Mouse (Mus musculus): Measurements from ENCODE around the gene Plxnd1.
A peak's percentile ranks its signal among the peaks of the same experiment; 100 is the strongest.

Plxnd1 gene

DNA sequence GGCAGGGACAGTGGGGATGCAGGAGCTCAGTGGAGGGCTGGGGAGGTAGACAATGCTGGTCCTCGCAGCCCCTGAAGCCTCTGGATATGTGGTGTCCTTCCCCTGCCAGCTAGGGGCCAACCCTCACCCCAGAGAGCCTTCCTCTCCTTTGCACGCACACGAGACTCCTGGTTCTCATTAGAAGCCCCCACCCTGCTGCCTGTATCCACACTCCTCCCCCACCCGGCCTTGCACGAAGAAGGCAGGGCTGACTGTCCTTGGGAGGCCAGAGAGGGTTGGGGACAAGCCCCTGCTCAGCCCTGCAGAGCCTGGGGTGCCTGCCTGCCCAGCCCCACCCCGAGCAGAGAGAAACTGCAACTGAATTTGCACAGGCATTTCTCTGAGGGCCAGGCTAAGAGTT is 37.1 kb downstream of the Plxnd1 start:
- DNase-seq (ENCODE audit: low read depth, low spot score), result no peak

DNA sequence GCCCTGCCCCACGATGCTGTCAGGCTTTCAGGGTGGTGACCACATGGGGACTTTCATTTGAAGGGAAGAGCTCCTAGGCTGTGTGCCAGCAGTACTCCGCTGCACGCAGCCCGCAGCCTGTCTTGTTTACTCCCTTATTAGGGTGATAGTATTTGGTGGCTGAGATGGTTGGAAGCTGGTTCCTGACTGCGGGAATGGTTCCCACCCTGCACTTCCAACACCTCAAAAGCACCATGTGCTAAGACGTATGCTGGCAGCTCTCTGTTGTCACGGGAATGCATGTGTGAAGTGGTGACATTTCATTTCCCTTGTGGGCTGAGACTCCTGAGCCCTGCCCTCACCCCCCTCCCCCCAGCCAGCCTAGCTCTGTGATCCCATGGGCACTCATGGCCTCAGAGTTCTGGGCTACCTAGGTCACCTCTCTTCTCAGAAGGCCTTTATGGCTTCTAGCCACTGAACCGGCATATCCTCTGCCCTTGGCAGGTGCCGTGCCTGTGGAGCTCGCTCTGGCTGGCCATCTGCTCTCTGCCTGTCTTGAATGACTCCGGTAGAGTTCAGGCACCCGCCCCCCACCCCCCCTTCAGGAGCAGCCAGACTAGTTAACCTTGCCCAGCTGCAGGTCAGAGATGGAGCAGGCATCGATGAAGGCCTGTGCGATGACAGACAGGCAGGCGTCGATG is 37.7 kb downstream of the Plxnd1 start:
- DNase-seq (ENCODE audit: low read depth, low spot score), result no peak

DNA sequence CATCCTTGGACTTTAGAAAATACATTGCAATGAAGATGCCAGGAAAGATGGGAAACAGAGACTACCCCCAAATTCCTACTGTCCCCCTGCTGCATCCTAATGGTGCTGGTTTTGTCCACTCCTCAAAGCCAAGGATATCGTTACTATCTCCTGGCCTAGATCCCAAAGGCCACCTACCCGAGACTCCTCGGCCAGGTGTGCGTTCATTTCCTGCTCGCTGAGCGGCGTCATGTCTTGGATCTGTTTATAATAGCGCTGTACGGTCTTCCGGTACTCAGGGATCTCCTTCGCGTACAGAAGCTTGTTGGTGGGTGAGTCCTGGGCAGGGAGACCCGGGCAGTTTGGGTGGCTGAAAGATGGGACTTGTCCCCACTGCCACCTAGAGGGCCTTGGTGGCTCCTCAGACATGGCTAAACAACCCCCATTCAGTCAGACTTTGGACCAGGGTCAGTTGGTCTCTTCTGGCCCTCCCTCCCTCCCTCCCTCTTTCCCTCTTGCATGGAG is 38.3 kb downstream of the Plxnd1 start:
- DNase-seq (ENCODE audit: low read depth, low spot score), result no peak

DNA sequence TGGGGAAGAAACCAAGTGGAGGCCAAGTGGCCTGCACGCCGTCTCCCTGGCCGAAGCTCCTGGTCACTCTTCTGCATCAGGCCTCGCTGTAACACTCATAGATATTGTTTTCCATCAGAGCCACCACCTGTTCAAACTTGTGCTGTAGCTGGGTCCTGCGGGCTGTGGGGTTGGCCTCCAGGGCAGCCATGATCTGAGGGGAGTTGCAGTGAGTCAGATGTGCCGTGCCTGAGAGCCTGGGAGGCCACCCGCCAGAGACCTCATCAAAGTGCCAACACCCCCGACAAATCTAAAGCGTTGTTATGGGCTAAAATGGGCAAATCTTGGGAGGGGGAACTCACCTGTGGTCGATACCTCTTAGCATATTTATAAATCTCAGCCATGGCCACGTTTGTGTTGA is 39.1 kb downstream of the Plxnd1 start:
- no peak for DNase-seq (ENCODE audit: low read depth, low spot score)

DNA sequence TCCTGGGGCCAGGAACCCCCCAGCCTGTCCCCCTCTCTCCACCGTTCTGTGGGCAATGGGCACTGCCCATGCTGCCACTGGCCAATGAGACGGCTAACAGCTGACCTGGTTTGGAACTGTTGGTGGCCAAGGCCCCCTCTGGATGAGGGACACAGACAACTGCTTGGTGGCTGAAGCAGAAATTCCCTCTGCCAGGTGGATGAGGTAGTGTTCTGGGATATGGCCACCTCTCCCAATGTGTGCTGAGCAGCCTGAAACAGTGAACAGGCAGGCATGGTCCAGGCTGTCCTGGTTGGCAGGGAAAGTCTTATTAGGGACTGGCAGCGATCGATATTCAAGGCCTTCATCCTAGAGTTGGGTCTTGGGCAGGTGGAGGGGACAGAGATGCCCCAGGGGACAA is 39.6 kb downstream of the Plxnd1 start:
- DNase-seq (ENCODE audit: low read depth, low spot score), result no peak

DNA sequence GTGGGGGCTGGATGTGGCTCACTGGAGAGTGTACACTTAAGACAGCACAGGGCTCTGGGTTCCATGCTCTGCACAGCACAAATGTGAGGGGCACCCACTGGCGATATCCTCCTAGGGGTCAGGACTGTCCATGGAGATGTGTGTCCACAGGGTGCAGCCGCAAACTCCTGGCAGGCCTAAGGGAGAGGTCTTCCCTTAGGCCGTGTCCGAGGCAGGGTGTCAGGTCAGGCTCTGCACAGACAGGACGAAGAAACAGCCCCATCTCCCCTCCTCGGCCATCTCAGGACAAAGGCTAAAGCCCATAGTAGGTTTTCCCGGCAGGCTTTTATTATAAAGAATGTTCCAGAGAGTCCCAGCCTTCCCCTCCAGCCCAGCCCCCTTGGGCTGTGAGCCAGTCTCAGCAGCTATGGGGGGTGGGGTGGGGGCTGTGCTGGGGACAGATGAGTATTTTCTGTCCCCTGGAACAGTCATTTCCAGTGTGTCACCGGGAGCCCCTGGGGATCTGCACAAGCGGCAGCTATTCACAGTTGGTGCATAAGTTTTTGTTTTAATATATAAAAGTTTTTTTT is 40.2 kb downstream of the Plxnd1 start:
- no peak for DNase-seq (ENCODE audit: low read depth, low spot score)

DNA sequence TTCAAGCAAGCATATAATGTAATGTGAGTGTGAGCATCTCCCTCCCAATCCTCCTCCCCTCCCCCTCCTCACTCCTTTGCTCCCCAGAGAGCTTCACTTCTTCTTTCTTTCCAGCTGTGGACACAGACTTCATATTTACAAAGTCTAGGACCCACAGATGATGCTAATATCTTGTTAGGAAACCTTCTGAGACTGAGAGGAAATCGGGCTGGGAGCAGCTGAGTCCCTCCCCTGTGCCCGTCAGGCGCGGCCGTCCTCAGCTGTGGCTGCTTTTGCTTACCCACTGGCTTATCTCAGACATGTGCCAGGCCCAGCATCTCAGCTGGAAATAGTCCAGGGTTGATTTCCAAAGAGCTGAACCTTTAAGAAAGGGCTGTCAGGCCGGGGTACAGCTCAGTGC is 48.4 kb downstream of the Plxnd1 start:
- peak; percentile 48 for DNase-seq (ENCODE audit: low read depth, low spot score)

DNA sequence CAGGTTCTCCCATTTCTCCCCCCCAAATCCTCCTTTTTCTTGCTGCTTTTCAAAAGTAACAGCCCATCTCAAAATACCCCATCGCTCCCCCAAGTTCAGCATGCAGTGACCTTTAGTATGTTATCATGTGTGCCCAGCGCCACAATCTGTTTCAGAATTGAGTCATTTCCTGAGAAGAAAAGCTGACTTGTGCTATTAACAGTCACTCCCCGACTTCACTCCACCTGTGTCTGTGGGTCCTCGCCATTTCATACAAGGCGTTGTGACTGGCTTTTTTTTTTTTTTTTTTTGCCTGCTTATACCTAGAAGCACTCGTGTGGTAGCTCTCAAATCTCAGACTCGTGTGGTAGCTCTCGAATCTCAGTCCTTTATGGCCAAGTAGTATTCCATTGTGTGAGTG is 49.2 kb downstream of the Plxnd1 start:
- peak; percentile 50 for DNase-seq (ENCODE audit: low read depth, low spot score)

DNA sequence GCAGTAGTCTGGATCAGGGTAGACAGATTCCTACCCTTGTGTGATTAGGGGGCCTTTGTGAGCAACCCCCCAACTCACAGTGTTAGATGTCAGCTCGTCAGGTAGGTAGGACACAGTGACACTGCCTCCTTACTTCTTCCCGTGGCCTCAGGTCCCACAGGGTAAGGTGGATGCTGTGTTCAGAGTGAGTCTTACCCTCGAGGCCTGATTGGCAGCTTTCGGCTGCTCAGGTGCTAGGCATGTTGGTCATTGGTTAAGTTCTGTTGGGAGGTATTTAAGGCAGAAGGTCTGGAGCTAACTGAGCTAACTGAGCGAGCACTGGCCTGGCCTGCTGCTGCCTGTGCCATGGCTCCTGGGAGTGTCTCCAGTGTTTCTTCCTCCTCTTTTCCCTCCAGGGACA is 50.2 kb downstream of the Plxnd1 start, which contains the start of gene H1foo:
Gene H1foo, plus strand, starts transcription at position 301 of the 400 bp plus-strand sequence.
- no peak for DNase-seq (ENCODE audit: low read depth, low spot score)

DNA sequence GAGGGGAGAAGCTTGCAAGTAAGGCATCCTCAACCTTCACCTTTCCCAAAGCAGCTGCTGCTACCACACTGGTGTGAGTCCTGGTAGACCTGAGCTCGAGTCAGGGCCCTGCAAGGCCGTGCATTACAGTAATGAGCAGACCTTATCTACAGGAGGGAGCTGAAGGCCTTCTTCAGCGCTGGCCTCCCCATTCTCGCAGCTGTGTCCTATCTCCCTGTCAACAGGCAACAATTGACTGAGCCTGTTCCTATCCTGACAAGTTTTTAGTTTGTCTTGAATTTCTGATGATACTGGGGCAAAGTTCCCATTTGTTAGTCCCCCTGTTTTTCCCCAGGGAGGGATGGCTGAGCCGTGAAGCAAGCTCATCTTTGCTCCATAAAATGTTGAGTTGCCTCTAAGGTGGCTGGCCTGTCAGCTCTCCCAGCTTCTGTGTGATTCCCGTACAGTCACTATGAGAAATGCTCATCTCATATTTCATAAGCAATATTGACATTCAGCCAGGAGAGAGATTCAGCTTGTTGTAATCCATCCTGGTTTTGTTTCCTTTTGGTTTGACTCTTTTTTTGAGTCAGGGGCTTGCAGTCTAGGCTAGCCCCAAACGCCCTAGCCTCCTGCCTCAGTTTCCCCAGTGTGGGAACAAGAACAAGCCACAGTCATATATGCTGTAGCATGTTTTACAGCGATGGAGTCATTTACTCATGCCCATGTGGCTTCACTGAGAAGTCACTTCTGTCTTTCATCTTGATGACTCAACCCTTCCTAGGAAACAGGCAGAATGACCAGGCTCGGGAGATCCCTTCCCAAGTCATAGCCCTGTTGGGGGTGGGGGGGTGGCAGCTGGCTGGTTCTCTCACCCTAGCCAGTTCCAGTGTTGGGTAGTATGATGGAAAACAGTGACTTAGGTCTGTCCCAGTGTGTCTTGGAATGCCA is 51.0 kb downstream of the Plxnd1 start:
- no peak for DNase-seq (ENCODE audit: low read depth, low spot score)

DNA sequence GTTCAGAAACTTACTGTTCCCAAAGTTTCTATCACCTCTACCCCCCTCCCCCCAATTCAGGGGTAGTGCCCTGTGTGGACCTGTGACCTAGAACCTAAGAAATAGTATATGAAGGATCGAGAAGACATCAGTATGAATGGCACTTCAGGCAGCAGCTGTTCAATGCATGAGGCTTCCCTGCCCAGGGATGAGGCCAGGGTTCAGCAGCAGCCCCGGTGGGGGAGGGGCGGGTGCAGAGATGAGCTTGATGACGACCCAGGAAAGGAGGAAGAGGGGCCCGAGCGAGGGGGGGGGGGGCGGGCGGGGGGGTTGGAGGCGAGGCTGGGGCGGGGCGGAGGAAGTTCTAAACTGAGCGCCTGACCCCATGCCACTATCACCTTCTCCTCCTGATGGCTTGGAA is 53.7 kb downstream of the Plxnd1 start:
- no peak for DNase-seq (ENCODE audit: low read depth, low spot score)

DNA sequence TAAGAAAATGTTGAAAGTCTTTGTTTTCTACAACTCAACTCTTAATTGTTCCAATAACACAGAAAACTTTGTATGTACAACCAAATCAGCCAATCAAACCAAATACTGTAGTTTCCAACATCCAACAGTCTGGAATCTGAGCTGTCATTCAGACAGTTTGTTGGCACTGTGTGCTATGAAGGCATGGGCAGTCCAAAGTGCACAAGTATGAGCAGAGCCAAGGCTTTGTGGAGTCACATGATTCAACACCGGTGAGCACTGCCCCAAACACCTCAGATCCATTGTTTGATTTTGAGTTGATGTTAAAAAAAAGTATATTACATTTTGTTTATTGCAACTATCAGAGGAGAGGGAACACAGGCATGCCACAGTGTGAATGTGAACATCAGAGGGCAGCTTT is 54.2 kb downstream of the Plxnd1 start:
- DNase-seq (ENCODE audit: low read depth, low spot score), result no peak

DNA sequence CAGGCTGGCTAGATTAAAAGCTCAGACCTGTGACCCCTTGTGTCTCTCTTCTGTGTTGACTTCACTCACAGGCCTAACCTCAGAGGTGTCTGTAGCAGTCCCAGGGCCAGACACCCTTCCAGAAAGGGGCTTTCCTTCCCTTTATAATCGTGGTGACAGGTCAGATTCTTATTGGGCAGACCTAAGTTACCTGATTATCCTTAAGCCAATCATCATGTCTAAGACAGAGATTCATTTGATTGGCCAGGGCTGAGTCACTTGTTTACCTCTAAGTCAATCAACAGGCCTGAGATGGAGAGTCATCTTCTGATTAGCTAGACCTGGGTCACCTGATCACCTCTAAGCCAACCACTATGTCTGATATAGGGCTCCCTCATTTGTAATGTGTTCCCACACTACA is 56.0 kb downstream of the Plxnd1 start:
- DNase-seq (ENCODE audit: low read depth, low spot score), result peak; percentile 17

DNA sequence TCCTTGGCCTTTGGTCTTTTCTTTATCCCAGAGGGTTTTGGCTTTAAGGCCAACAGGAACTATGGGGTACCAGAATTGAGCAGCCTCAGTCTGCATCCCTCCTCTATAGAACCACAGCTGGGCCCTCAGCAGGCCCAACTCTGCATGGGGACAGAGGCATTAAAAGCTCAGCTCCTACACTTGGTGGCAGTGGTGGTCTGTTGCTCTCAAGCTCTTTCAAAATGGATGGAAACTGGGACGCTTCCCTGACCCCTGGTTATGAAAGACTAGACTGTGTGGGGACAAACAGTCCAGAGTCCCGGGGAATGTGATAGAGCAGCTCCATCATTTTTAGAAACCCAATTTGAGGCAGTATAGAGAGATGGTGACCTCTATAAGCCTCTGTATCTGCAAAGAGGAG is 56.8 kb downstream of the Plxnd1 start:
- no peak for DNase-seq (ENCODE audit: low read depth, low spot score)

DNA sequence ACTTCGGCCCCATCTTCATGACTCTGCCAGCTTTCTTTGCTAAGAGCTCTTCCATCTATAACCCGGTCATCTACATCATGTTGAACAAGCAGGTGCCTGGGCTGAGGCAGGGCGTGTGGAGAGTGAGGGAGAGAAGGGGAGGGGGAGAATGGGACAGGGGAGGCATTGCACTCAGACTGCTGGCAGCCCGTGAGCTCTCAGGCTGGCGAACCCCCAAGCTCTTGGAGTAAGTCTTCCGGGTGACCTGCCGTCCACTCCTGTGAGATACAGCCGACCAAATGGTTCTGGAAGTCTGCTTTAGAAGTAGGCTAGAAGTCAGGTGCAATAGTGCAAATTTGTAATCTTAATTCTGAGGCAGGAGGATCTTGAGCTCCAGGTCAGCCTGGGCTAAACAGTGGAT is 59.3 kb downstream of the Plxnd1 start:
- DNase-seq (ENCODE audit: low read depth, low spot score), result no peak

DNA sequence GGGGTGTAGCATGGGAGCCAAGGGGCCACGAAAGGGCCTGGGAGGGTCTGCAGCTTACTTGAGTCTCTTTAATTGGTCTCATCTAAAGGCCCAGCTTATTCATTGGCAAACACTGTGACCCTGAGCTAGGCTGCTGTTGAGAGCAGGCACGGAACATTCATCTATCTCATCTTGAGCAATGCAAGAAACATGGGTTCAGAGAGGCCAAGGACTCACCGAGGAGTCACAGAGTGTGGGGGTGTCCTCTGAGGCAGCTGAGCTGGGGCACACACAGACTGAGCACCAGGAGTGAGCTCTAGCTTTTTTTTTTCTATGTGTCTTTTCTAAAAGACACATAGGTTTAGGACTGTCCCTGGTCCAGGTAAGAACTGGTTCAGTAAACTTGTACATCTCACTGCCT is 62.4 kb downstream of the Plxnd1 start:
- DNase-seq (ENCODE audit: low read depth, low spot score), result no peak

DNA sequence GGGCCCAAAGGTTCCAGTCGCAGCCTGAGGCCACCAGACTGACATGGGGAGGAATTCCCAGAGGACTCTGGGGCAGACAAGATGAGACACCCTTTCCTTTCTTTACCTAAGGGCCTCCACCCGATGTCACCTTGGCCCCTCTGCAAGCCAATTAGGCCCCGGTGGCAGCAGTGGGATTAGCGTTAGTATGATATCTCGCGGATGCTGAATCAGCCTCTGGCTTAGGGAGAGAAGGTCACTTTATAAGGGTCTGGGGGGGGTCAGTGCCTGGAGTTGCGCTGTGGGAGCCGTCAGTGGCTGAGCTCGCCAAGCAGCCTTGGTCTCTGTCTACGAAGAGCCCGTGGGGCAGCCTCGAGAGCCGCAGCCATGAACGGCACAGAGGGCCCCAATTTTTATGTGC is 63.2 kb downstream of the Plxnd1 start, which contains the start of gene Rho:
Gene Rho, plus strand, starts transcription at position 110 of the 400 bp plus-strand sequence.
- DNase-seq (ENCODE audit: low read depth, low spot score), result no peak

DNA sequence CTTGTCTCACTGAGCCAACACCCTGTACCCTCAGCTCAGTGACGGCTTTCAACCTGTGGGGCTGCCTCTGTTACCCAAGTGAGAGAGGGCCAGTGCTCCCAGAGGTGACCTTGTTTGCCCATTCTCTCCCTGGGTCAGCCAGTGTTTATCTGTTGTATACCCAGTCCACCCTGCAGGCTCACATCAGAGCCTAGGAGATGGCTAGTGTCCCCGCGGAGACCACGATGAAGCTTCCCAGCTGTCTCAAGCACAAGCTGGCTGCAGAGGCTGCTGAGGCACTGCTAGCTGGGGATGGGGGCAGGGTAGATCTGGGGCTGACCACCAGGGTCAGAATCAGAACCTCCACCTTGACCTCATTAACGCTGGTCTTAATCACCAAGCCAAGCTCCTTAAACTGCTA is 64.8 kb downstream of the Plxnd1 start:
- DNase-seq (ENCODE audit: low read depth, low spot score), result no peak

DNA sequence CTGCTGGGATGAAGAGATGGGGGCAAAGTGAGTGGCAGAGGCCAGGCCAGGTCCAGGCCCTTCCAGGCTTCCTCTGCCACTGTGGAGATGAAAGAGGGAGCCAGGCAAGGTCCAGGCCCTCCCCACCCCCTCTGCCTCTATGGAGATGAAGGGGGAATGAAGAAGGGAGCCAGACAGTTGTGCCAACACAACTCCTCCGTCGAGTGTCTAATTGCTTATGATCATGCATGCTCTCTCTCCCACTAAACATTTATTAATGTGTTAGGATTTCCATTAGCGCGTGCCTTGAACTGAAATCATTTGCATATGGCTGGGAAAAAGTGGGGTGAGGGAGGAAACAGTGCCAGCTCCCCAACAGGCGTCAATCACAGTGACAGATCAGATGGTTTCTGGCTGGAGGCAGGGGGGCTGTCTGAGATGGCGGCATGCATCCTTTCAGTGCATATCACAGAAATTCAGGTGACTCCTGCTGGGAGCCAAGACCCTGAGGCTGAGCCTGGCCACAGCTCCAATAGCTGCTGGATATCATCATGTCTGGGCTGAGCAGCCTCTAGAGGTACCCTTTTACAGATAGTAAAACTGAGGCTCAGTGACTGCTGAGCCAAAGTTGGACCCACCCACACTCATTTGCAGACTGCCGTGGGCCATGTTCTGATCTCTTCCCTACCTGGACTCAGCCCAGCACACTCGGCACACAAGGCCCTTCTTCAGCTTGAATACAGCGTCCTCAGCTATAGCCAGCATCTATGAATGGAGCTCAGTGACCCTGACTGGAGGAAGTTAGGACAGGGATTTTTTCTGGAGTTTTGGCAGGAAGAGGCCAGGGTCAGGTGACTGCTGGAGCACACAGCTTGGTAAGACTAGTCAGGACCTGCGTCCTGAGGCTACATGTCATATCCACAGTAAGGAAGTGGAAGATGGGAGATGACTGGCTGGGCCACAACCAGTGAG is 67.2 kb downstream of the Plxnd1 start:
- DNase-seq (ENCODE audit: low read depth, low spot score), result no peak

DNA sequence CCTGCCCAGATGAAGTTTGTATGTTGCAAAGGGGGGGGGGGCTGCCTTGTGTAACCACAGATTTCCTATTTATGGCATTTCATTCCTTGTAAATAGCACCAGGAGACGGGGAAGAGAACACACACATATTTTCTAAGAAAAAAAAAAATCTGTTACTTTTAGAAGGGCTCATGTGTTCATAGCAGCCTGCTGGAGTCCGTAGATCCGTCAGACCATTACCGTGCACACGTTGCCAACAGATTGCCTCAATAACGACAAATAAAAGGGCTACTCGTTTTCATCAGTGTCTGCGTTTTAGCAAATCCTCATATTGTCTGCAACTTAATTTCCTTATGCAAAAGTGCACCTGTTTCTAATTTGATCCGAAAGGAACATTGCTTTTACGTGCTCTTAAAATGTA is 68.4 kb downstream of the Plxnd1 start:
- DNase-seq (ENCODE audit: low read depth, low spot score), result no peak

DNA sequence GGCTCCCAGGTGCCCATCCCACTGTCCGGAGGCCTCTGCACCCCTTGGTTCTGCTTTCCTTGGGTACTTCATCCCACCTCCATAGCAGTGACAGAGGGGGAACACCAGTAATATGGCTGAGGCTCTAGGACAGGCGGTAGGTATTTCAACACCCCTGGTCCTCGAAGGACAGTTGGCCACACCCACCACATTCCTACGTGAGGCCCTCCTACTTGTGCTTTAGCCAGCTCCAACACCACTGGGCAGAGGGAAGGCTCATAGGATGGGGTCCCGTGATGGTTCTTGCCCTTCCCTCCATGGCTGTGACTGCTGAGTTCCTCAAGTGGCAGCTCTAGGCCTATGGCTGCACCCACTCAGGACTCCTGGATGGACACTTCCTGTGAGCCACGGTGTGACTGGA is 70.0 kb downstream of the Plxnd1 start:
- no peak for DNase-seq (ENCODE audit: low read depth, low spot score)
